Mouse (Mus musculus): ENCODE results near the gene Hlcs.

DNA sequence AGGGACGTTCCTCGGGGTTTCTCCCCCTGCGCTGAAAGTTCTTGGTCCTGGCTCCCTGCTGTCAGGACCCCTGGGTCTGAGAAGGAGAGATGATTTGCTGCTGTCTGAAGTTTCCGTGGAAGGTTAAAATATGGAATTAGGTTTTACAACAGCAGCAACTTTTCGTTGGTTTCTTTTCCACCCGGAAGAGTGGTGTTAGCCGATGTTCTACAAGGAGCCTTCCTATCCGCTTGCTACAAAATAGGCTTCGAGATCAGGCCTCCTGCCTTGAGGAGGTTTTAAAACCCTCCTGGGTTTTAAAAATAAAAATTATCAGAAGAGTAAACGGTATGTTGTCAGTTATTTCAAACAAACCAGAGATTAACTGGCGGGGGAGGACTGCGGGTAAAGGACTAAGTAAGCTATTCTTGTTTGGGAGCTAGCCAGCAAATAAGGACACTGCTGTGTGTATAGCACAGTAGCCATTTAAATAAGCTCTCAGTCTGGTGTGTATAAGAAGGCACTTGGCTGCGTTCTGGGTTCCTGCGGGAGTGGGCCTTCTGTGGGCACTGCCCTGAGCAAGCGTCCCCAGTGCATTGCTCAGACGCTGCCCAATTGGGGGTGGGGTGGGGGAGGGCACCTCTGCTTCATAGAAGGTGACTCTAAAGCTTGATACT is 225.7 kb downstream of the Hlcs start:
- TF ChIP-seq POLR2A (IDR thresholded peaks at IDR 0.05; ENCODE audit: control insufficient read depth, low read depth, low read length), result no peak
- TF ChIP-seq CTCF (IDR thresholded peaks at IDR 0.05; ENCODE audit: control insufficient read depth, insufficient read depth, insufficient replicate concordance, low read depth, low read length), result no peak
